Mouse (Mus musculus) C2C12 (cell line): ENCODE results near the gene Nrxn1.

ENCODE experiments used
- CTCF ChIP-seq: IDR thresholded peaks from one replicate; pipeline ENCODE4 v1.5.1; 2011; ENCODE audit not compliant: control insufficient read depth, insufficient read depth, insufficient read length
- MYOG ChIP-seq: IDR thresholded peaks from one replicate; pipeline ENCODE4 v1.6.1; 2011; ENCODE audit not compliant: control insufficient read depth, insufficient read length; ENCODE audit errors: extremely low read depth

GRCm38 (mm10) chr17:90629851-90630250 is 463.0 kb downstream of the Nrxn1 start:
- TF ChIP-seq CTCF (no peak), MYOG (no peak)
